Mouse (Mus musculus): ENCODE results near the gene Dip2b. TPM values are rescaled to one million over a fixed set of nuclear protein-coding genes. Genes with fewer than 3 reads are reported as not detected.

The Dip2b gene
- polyA plus RNA-seq, 1 experiment: 5.4 TPM

DNA sequence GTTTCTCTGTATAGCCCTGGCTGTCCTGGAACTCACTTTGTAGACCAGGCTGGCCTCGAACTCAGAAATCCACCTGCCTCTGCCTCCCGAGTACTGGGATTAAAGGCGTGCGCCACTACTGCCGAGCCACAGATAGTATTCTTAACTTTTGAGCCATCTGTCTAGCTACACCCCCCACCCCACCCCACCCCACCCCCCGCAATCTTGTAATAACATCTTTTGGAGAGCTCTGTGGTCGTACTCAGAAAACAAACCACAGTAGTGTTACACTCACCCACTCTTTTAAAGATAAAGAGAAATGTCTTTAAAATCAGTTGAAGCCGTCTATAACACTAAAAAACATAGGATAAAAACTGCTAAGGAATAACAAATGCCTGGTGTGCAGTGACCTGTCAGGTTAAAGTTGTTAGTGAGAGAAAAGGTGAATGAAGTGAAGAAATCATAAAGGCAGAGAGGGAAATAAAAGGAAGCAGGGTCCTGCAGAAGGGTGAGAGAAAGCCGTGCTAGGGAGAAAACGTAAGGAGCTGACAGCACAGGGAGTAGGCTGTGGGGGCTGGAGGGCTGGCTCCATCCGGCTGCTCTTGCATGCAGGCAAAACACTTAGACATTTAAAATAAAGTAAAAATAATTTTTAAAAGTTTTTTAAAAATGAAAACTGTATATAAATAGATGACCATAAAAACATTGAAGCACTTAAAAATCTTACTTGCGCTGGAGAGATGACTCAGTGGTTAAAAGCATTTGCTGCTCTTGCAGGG lies 196.9 kb downstream of the Dip2b start:
- no peak for DNase-seq
- Histone ChIP-seq H3K36me3 (ENCODE audit: control insufficient read depth, insufficient read depth, low read length) (no peaks in the 10 kb centered on the region), H3K27ac (ENCODE audit: insufficient read depth, low read depth, low read length) (no peak overlapping the region), H3K4me3 (ENCODE audit: insufficient read depth, low read depth, low read length) (no peak overlapping the region), H3K4me1 (ENCODE audit: control insufficient read depth, insufficient read depth, low read length) (peaks cover 5% of the 10 kb centered on the region; the same call in 1 of the 2 replicates), H3K27me3 (replicated peaks; ENCODE audit: control insufficient read depth, insufficient read depth, low read length) (no peaks in the 10 kb centered on the region)
- 86% methylated on average over 12 of the region's 12 CpGs for WGBS
- TF ChIP-seq POLR2A (IDR thresholded peaks at IDR 0.05; ENCODE audit: low read depth, low read length) (no peak), CTCF (conservative IDR thresholded peaks at IDR 0.05; ENCODE audit: insufficient read depth, insufficient read length, low read depth, low read length) (no peak)

DNA sequence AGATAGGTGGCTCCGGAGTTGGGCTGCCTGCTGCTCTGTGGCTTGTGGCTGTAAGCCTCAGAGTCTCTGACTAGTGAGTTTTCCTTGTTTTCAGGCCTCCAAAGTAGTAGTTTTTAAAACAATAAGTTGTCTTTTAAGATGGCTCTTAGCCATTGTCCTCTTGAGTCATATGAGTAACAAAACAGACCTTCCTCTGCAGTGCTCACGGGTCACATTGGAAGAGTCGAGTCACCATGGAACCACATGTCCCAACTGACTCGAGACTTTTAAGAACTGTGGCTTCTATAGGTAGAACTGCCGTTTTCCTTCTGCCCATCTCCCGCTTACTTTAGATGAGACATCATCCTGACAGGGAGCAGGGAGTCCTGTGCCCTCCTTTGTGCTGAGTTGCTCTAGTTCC lies 198.5 kb downstream of the Dip2b start:
- Histone ChIP-seq H3K4me3 (ENCODE audit: insufficient read depth, low read depth, low read length) (no peak overlapping the region), H3K27me3 (replicated peaks; ENCODE audit: control insufficient read depth, insufficient read depth, low read length) (no peaks in the 10 kb centered on the region), H3K27ac (ENCODE audit: insufficient read depth, low read depth, low read length) (no peak overlapping the region), H3K4me1 (ENCODE audit: control insufficient read depth, insufficient read depth, low read length) (peaks cover 2% of the 10 kb centered on the region; the same call in 1 of the 2 replicates), H3K36me3 (ENCODE audit: control insufficient read depth, insufficient read depth, low read length) (no peaks in the 10 kb centered on the region)
- 78% methylated on average over 6 of the region's 6 CpGs for WGBS
- DNase-seq: no peak
- TF ChIP-seq POLR2A (IDR thresholded peaks at IDR 0.05; ENCODE audit: low read depth, low read length) (no peak), CTCF (conservative IDR thresholded peaks at IDR 0.05; ENCODE audit: insufficient read depth, insufficient read length, low read depth, low read length) (no peak)

DNA sequence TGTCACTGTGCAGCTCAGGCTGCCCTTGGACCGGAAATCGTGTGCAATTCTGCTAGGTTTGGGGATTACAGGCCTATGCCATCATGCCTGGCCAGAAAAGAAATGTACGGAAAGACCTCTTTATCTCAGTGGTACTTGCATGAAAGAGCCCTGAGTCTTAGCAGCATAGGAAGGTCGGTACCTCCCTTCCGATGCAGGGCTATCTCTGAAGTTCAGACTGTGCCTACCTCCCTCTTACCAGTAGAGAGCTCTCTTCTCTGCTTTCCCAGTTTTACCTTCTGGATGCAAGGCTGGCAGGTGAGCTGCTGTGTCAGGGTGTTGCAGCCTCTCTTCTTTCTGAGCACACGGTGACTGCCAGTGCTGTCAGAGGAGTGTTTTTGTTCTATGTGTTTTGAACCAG lies 203.3 kb downstream of the Dip2b start:
- H3K27me3 ChIP-seq (replicated peaks; ENCODE audit: control insufficient read depth, insufficient read depth, low read length): no peaks in the 10 kb centered on the region
- no peak overlapping the region for H3K27ac ChIP-seq (ENCODE audit: insufficient read depth, low read depth, low read length)
- H3K4me3 ChIP-seq (ENCODE audit: insufficient read depth, low read depth, low read length): no peak overlapping the region
- no peaks in the 10 kb centered on the region; the same call in 1 of the 2 replicates for H3K36me3 ChIP-seq (ENCODE audit: control insufficient read depth, insufficient read depth, low read length)
- no peak for DNase-seq
- no peaks in the 10 kb centered on the region for H3K4me1 ChIP-seq (ENCODE audit: control insufficient read depth, insufficient read depth, low read length)
- WGBS: 93% methylated on average over 6 of the region's 6 CpGs
- TF ChIP-seq POLR2A (IDR thresholded peaks at IDR 0.05; ENCODE audit: low read depth, low read length) (no peak), CTCF (conservative IDR thresholded peaks at IDR 0.05; ENCODE audit: insufficient read depth, insufficient read length, low read depth, low read length) (no peak)

DNA sequence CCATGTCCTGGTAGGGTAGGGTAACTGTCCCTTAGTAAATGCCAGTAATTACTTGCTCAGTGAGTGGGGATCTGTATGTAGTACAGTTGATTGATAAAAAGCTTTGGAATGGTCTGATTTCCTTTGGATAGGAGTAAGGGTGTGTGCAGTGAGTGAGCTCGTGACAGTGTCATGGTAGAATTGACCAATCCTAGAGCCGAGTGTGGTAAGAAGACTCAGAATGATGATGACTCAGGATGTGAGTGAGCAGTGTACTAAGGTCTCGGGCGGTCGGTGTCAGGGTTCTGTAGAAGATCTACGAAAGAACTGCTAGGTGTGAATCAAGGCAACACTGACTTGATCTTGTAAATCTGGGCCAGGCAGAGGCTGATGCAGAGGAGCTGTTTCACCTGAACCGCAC lies 207.5 kb downstream of the Dip2b start:
- Histone ChIP-seq H3K27ac (ENCODE audit: insufficient read depth, low read depth, low read length) (no peak overlapping the region), H3K4me3 (ENCODE audit: insufficient read depth, low read depth, low read length) (no peak overlapping the region), H3K27me3 (replicated peaks; ENCODE audit: control insufficient read depth, insufficient read depth, low read length) (no peaks in the 10 kb centered on the region), H3K4me1 (ENCODE audit: control insufficient read depth, insufficient read depth, low read length) (no peaks in the 10 kb centered on the region), H3K36me3 (ENCODE audit: control insufficient read depth, insufficient read depth, low read length) (no peaks in the 10 kb centered on the region; the same call in none of the 2 replicates)
- no peak for DNase-seq
- TF ChIP-seq CTCF (conservative IDR thresholded peaks at IDR 0.05; ENCODE audit: insufficient read depth, insufficient read length, low read depth, low read length): no peak
- TF ChIP-seq POLR2A (IDR thresholded peaks at IDR 0.05; ENCODE audit: low read depth, low read length): no peak
- 96% methylated on average over 7 of the region's 7 CpGs for WGBS

DNA sequence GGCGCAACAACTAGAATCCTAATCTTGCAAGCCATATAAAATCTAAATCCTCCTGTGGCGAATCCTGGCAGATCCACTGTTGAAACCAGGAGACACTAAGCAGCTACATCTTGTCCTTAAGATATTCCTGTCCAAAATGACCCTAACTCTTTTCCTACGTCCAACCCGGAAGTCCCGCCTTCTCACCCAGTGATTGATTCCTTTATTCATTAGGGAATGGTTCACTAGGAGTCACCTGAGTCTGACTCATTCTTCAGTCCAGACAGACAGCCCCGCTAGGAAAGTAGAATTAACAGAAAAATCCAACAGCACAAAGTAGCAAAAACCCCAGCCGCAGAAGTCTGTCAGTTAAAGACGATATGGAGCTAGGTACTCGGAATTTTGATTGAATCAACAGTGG lies 208.8 kb downstream of the Dip2b start:
- DNase-seq: no peak
- H3K4me3 ChIP-seq (ENCODE audit: insufficient read depth, low read depth, low read length): no peak overlapping the region
- no peaks in the 10 kb centered on the region for H3K4me1 ChIP-seq (ENCODE audit: control insufficient read depth, insufficient read depth, low read length)
- no peak overlapping the region for H3K27ac ChIP-seq (ENCODE audit: insufficient read depth, low read depth, low read length)
- TF ChIP-seq POLR2A (IDR thresholded peaks at IDR 0.05; ENCODE audit: low read depth, low read length): no peak
- no peak for TF ChIP-seq CTCF (conservative IDR thresholded peaks at IDR 0.05; ENCODE audit: insufficient read depth, insufficient read length, low read depth, low read length)
- 86% methylated on average over 9 of the region's 9 CpGs for WGBS
- peaks cover 4% of the 10 kb centered on the region for H3K36me3 ChIP-seq (ENCODE audit: control insufficient read depth, insufficient read depth, low read length)
- no peaks in the 10 kb centered on the region for H3K27me3 ChIP-seq (replicated peaks; ENCODE audit: control insufficient read depth, insufficient read depth, low read length)

DNA sequence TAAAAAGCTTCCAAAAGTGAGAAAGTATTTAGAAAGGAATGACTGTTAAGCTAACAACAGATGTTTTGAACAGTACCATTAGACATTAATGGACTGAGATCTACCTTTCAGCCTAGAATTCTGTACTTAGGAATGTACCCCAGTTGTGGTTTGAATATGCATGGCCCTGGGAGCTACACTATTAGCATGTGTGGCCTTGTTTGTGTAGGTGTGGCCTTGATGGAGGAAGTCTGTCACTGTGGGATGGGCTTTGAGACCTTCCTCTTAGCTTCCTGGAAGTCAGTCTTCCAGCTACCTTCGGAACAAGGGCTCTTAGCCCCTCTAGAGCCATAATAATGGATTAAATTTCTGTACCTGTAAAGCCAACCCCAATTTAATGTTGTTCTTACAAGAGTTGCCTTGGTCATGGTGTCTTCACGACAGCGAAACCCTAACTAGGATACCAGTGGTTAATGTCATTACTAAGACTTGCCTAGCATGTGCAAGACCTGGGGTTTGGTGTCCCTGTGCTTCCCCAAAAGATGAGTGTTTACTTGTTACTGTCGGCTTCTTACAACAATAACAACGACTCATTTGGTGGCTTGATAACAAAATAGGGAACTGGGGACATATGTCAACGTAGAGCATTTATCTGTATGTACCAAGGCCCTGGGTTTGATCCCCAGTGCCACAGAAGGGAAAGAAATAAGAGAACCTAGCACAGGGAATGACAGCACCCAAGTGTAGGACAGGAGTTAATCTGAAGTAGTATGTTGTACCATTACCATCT lies 210.4 kb downstream of the Dip2b start:
- 92% methylated on average over 6 of the region's 6 CpGs for WGBS
- no peak for TF ChIP-seq CTCF (conservative IDR thresholded peaks at IDR 0.05; ENCODE audit: insufficient read depth, insufficient read length, low read depth, low read length)
- Histone ChIP-seq H3K36me3 (ENCODE audit: control insufficient read depth, insufficient read depth, low read length) (peaks cover 9% of the 10 kb centered on the region), H3K4me3 (ENCODE audit: insufficient read depth, low read depth, low read length) (no peak overlapping the region), H3K27ac (ENCODE audit: insufficient read depth, low read depth, low read length) (no peak overlapping the region), H3K27me3 (replicated peaks; ENCODE audit: control insufficient read depth, insufficient read depth, low read length) (no peaks in the 10 kb centered on the region), H3K4me1 (ENCODE audit: control insufficient read depth, insufficient read depth, low read length) (no peaks in the 10 kb centered on the region)
- no peak for DNase-seq

DNA sequence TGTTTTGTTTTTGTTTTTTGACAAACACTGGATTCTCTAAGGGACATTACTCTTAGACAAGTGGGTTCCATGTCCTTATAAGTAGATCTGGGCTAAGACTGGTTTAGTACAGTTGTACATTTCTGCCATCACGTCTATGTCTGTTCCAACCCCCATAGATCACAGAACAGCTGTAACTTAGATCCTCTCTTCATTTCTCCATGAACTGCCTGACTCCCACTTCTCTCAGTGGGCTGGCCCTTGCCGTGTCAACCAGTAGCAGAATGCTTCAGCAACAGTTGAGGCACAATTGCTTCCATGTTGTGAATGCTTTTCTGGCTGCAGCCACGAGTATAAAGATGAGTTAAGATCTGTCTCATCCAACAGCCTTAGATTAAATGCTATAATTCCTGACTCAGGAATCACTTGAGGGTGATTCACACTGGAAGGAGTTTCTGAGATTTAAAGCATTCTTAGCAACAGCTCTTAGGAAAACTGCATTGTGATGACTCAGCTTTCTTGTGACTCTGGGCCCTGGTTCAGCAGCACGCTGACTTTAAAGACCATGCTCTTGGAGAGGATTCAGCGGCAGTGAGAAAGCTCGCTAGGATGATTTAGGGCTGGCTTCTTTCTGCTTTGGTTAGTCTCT lies 212.8 kb downstream of the Dip2b start:
- Histone ChIP-seq H3K4me3 (ENCODE audit: insufficient read depth, low read depth, low read length) (no peak overlapping the region), H3K4me1 (ENCODE audit: control insufficient read depth, insufficient read depth, low read length) (no peaks in the 10 kb centered on the region), H3K27ac (ENCODE audit: insufficient read depth, low read depth, low read length) (no peak overlapping the region), H3K27me3 (replicated peaks; ENCODE audit: control insufficient read depth, insufficient read depth, low read length) (no peaks in the 10 kb centered on the region), H3K36me3 (ENCODE audit: control insufficient read depth, insufficient read depth, low read length) (peaks cover 13% of the 10 kb centered on the region)
- 67% methylated on average over 6 of the region's 6 CpGs for WGBS
- peak; percentile 43 for DNase-seq
- TF ChIP-seq POLR2A (IDR thresholded peaks at IDR 0.05; ENCODE audit: low read depth, low read length): no peak
- TF ChIP-seq CTCF (conservative IDR thresholded peaks at IDR 0.05; ENCODE audit: insufficient read depth, insufficient read length, low read depth, low read length): no peak
